Comparison of ENCODE assay signal across 8 mouse cellular contexts in genomic region chr8:73354201-73354881, GRCm38 (mm10). TPM values are rescaled to one million over a fixed set of nuclear protein-coding genes. Genes with fewer than 3 reads are reported as not detected.
DNase-seq lines count a peak whose midpoint lies in the region; ATAC-seq lines count a peak whose summit lies in the region.

No protein-coding gene starts in this region.

- 0% methylated on average over 25 of the region's 25 CpGs for WGBS in intestine, embryonic 16.5 days

- no peaks in the 10 kb centered on the region for H3K27me3 ChIP-seq in intestine, embryonic 16.5 days (replicated peaks; ENCODE audit: control insufficient read depth, insufficient read depth, low read length)

- peak; percentile 4 for ATAC-seq in intestine, embryonic 16.5 days
- no peak for ATAC-seq in activated CD4-positive, CD25-positive, alpha-beta regulatory T cell, adult 4 months

- DNase-seq in adrenal gland, postnatal 10 days, result peak; percentile 49
- peak; percentile 82 for DNase-seq in embryo, embryonic 10.5 days (ENCODE audit: low spot score)
- peak; percentile 22 to 42 for DNase-seq in gastrocnemius, postnatal 36 days
- peak; percentile 67 for DNase-seq in left cerebral cortex, postnatal 4 days
- peak; percentile 70 for DNase-seq in mesoderm, embryonic 11.5 days (ENCODE audit: low read depth, low spot score)
- peak; percentile 76 for DNase-seq in right cerebral cortex, postnatal 4 days

- H3K27ac ChIP-seq in intestine, embryonic 16.5 days (ENCODE audit: low read length), result peak overlapping the region; percentile 76

- peak overlapping the region; percentile 70 for H3K9ac ChIP-seq in intestine, embryonic 16.5 days (ENCODE audit: low read depth, low read length)

- H3K36me3 ChIP-seq in intestine, embryonic 16.5 days (ENCODE audit: control insufficient read depth, insufficient read depth, low read length), result no peaks in the 10 kb centered on the region

- H3K4me3 ChIP-seq in intestine, embryonic 16.5 days (ENCODE audit: low read length), result peak overlapping the region; percentile 94

- H3K9me3 ChIP-seq in intestine, embryonic 16.5 days (ENCODE audit: control insufficient read depth, low read length), result no peaks in the 10 kb centered on the region

- H3K4me1 ChIP-seq in intestine, embryonic 16.5 days (ENCODE audit: control insufficient read depth, insufficient read depth, low read length), result peaks cover 21% of the 10 kb centered on the region

- peak overlapping the region; percentile 82 for H3K4me2 ChIP-seq in intestine, embryonic 16.5 days (ENCODE audit: low read depth, low read length)

- intact Hi-C loops in gastrocnemius, postnatal 36 days (cut with DNase I), result loop anchor here (5.0 kb wide), 2 partner anchors 122 to 347 kb away; no protein-coding TSS in a partner anchor
- intact Hi-C loops in left cerebral cortex, postnatal 4 days (cut with DNase I), result loop anchor here (5.0 kb wide), 2 partner anchors 122 to 347 kb away; no protein-coding TSS in a partner anchor

RNA-seq across cellular contexts. Expression of gene Large1, which starts 1.0 kb away (rescaled TPM):
- total RNA-seq in adrenal gland, postnatal 10 days (2021), result 10 to 100 TPM; 20.9 to 25.7 TPM
- 10 to 100 TPM; 22.5 to 23.6 TPM for total RNA-seq in gastrocnemius, postnatal 36 days (2021)
- 4.6 and 5.0 TPM in 2 replicates for polyA plus RNA-seq in intestine, embryonic 16.5 days (2015; fragmentation: Nextera tagmentation; extraction: Ambion mirVana)
- 100 to 1,000 TPM; 122 to 123 TPM for total RNA-seq in left cerebral cortex, postnatal 4 days (2021)
- polyA plus RNA-seq in activated CD4-positive, CD25-positive, alpha-beta regulatory T cell, adult 4 months (2017; shearing (Covaris generic)), result under 1 TPM; 0.17 to 0.30 TPM

Comparison
In these comparisons a context has a peak if more than half of its experiments do, and no peak if none do; other contexts are left out.
1. DNase-seq: peak in every context shown above with its lines; median percentile 82 in embryo, embryonic 10.5 days; 76 in right cerebral cortex, postnatal 4 days; 70 in mesoderm, embryonic 11.5 days; 67 in left cerebral cortex, postnatal 4 days; 49 in adrenal gland, postnatal 10 days; 32 in gastrocnemius, postnatal 36 days.
2. RNA of gene Large1, which starts 1.0 kb away (total RNA-seq): 122 to 123 TPM in left cerebral cortex, postnatal 4 days; 20.9 to 25.7 TPM in adrenal gland, postnatal 10 days and 22.5 to 23.6 TPM in gastrocnemius, postnatal 36 days; every median in the first group is over 4 times any median in the second.